Mouse (Mus musculus) thymus, postnatal 10 days (tissue): ENCODE results near the gene Wasf2.
"Not testable (repeated sequence)": the region's sequence is repeated elsewhere in the genome, so short reads cannot be mapped to it uniquely, and the experiment has no call there.

Experiments used
- DNase-seq, 2 experiments: peaks; one replicate each; pipeline ENCODE4 v3.0.0; 2021; ENCODE audit warnings: low spot score in 2 of 2

Gene Wasf2

GRCm38 (mm10) chr4:133129931-133130889, at the start of gene Wasf2:
Wasf2 (plus strand) TSS chr4:133130505.
- DNase-seq = peak; percentile 89 to 93

GRCm38 (mm10) chr4:133080862-133081261, 49.4 kb upstream of the Wasf2 start:
- no peak for DNase-seq

DNA sequence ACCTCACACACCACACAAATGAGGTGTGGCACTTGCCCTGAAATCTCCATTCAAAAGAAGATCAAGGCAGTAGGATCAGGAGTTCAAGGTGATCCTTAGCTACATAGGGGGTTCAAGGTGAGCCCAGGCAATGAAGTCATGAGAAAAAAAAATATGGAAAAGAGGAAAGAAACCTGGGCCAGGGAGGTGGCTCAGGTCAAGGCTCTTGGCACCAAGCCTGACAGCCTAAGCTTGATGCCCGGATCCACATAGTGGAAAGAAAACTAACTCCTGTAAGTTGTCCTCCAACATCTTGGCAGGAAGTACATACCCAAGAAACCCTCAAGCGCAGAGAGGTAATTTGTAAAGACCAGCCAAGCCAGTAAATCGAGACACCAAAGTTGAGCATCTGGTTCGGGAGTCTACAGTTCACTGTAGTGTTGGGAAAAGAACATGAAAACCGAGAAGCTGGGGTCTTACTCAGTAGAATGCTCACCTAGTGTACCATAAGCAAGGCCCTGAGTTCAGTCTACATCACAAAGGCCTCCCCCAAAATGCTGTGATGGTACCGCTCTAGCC, 48.0 kb upstream of the Wasf2 start:
- DNase-seq = no peak

DNA sequence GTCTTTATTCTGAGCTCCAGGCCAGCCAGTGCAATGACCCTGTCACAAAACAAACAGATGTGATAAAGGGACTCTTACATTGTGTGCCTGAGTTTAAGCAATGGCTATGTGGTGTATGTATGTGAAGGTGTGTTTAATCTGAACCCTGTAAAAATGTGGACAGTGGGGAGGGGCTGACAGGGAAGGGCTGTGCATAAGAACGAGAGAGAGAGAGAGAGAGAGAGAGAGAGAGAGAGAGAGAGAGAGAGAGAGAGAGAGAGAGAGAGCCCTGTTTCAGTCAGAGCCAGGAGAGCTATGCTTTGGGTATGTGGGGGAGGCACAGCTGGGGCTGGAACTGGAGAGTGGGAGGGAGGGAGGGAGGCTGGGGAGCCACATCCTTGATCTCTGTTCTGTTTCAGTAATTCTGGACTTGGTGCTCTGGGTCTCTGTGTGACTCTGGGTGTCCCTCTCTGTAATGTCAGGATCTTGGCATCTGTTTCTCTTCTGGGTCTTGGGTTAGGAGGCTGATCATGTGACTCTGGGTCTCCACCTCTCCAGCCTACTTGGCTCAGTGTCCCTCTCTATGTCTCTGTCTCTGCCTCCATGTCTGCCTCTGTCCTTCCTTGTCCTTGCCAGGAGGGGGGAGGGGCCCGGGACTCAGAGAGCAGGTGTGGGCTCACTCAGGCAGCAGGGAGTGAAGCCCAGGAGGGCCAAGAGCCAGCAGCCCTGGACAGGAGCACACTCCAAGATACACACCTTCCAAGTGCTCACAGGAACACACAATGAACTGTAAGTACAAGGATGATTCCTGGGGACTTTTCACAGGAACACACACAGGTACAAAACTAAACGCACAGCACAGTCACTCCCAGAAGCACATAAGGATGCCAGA, 46.1 kb upstream of the Wasf2 start:
- peak in 1 of 2 experiments; percentile 50 for DNase-seq

- DNase-seq = peak; percentile 79 to 80
These were observed 45.1 kb upstream of the Wasf2 start for GRCm38 (mm10) chr4:133085011-133085782.

DNA sequence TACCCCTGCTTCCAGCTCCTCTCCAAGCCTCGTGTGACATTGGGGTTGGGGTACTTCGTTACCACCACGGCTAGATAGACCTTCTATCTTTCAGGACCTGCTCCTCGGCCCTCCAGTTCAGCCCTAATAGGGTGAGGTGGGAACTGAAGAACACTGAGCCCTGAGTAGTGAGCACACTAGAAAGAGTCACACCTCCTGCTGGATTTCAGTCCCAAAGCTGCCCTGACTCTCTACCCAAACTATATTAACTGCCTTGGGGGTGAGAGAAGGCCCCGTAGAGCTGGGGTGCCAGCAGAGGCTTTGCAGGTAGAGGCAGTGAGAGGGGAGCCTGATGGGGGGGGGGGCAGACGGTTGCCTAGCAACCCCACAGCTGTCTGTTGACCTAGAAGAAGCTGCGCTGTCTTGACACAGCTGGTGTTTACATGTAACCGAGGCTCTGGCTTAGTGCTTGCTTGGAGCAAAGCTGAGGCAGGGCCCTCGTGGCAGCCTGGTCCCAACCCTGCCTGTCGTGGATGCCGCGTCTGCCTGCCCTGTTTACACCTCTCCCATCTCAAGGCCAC, 44.4 kb upstream of the Wasf2 start:
- peak; percentile 81 to 87 for DNase-seq

GRCm38 (mm10) chr4:133087177-133087714, 43.1 kb upstream of the Wasf2 start:
- peak in 1 of 2 experiments; percentile 38 for DNase-seq

GRCm38 (mm10) chr4:133087835-133088234, 42.5 kb upstream of the Wasf2 start:
- peak; percentile 72 to 75 for DNase-seq

GRCm38 (mm10) chr4:133089319-133089718, 41.0 kb upstream of the Wasf2 start:
- DNase-seq = no peak

DNA sequence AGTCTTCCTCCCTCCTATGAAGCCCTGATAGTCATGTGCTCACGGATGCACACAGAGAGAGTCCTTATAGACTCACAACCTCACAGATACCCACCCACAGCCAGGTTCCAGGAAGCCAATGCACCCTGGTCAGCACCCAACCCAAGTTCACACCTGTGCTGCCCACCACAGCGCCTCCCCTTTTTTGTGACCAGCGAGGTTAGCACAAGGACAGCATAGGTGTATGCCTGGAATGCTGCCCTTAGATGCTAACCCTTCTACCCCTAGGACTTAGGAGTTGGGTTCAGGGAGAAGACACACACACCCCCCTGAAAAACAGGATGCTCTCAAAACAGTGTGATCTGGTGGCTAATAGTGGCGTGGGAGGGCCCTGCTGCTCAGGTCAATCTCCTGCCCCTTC, 40.5 kb upstream of the Wasf2 start:
- no peak for DNase-seq

DNA sequence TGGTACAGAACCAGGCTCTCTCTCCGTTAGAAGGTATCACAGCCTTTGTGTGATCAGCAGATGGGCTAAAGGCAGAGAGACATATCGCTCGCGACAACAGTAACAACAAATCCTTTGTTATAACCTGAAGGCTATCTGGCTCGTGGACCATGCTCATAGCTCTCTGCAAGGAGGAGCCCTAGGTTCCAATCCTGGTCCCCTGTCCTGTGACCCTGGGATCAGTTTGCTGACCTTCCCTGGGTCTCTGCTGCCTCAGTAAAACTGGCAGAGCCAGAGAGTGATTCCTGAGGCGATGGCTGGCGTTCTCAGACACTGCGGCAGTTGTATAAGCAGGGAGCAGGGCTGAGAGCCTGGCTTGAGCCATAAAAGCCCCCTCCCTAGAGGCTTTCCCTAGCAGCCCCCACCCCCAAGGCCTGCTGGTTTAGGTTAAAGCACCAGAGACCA, 40.0 kb upstream of the Wasf2 start:
- no peak for DNase-seq

DNA sequence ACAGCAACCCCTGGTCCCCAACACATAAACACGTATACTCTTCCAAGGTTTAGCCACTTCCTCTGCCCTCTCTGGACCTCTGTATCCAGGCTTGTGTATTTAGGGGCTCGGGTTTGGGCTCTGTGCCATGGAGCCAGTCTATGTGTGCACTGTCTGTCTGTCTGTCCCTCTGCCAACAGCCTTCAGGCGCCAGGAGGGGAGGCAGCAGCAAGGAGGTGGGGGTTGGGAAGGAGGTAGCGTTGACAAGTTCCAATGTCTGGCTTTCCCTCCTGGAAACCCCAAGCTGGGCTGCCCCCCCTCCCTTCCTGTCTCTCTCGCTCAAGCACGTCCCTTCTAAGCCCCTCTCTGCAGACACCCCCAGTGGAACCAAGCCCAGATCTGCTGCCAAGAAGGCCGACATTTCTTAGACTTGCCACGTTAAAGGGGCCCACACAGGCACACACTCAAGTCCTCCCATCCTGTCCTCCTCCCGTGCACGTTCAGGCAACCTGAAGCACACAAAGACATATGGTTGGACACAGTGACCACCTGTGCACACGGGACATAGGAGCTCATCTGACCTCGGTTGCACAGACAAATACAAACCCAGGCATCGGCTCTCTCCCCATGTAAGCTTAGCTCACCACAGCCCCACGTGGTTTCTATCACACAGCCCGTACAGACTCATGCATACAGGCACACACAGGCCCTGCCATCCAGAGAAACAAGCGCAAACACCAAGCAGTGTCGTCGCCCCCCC, 39.4 kb upstream of the Wasf2 start:
- DNase-seq = peak in 1 of 2 experiments; percentile 42

- DNase-seq = no peak
These were observed 38.9 kb upstream of the Wasf2 start for GRCm38 (mm10) chr4:133091459-133091785.

- peak; percentile 68 to 72 for DNase-seq
These were observed 37.8 kb upstream of the Wasf2 start for GRCm38 (mm10) chr4:133092453-133092901.

DNA sequence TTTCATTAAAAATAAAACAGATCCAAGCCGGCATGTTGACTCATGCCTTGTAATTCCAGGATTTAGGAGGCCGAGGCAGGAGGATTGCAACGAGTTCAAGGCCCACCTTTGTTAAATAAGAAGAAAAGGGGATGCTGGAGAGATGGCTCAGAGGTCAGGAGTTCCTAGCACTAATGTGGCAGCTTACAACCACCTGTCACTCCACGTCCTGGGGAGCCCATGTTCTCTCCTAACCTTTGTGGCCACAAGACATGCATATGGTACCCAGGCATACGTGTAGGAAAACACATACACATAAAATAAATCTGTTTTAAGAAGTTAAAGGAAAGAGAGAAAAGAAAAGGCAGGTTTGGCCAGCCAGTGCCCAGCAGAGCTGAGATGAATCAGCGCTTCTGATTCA, 37.2 kb upstream of the Wasf2 start:
- no peak for DNase-seq

DNA sequence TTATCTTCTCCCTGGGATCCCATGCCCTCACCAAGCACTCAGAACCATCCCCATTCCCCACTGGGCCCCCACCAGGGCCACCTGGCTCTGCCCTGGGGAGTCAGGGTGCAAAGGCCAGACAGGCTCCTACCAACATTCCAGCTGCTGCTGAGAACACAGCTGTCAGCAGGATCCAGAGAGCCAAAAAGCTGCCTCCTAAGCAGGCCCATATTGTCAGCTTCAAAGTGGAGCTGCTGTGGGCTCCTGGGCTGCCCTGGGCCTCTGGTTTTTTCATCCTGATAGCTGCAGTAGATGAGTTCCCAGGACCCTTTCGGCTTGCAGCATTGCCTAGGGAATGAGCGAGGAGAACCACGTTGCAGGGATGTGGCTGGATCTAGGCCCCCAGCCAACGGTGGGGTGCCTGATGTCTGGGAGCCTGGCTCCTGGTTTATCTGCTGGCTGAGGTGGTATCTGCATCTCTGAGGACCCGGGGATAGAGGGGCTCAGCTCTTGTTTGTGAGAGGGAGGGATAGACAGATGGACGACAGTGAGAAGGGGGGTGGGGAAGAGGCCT, 36.7 kb upstream of the Wasf2 start:
- no peak for DNase-seq

DNA sequence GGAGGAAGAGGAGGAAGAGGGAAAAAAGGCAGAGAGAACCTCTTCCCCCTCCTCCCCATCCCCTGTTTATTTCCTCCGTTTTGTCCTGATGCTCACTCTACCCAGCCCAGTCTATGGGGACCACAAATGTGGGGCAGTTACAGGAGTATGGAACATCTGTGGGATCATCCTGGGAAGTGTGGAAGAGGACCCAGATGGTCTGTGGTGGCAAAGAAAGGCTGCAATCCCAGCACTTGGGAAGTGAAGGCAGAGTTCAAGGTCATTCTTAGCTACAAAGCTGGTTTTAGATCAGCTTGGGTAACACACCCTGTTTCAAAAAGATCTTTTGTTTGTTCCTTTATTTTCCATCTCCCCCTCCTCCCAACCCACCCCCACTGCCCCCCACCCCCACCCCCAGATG, 36.0 kb upstream of the Wasf2 start:
- no peak for DNase-seq

- peak; percentile 74 to 79 for DNase-seq
These were observed 35.2 kb upstream of the Wasf2 start for GRCm38 (mm10) chr4:133094936-133095733.

GRCm38 (mm10) chr4:133095734-133096065, 34.6 kb upstream of the Wasf2 start:
- not testable (repeated sequence) for DNase-seq
